Mouse (Mus musculus) forelimb bud, embryonic 11.5 days (tissue): ENCODE measurements around the gene Vsnl1.

Experiments
- DNase-seq: peaks from one replicate; pipeline ENCODE4 v3.0.0-alpha.2; 2012; ENCODE audit warnings: low read depth, low spot score

Vsnl1 gene

DNA sequence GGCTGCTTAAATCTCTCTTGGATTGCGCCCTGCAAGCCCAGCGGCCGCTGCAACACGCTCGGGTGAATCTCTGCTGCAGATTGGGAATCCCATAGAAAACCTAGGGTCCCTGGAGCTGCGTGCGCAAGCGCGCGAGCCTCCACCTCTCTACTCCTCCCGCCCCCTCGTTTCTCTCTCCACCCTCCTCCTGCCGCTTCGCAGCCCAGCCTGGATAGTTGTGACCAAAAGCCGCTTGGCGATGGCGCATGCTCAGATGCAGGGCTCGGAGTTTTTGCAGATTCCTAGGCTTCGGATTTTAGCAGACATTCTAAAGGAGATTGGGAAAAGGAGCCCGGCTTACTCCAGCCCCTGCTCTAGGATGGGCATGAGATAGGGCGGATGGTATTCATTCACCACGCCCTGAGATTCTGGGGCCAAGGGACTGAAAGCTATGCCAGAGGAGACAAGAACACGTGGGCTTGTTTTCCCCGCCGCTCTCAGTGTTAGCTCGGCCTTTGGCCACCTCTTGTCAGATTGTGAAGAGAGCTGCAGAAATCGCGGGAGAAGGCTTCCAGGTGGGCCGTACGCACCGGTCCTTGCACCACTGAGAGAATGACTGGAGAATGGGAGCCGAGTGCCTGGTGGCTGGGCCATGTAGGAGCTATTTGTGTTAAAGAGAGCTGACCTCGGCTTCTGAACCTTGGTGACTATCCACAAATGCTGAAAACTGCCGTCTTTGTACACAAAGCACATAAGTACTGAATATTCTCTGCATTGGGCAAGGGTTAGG, at the start of gene Vsnl1:
Gene Vsnl1, minus strand, starts transcription at position 117 of the 769 bp plus-strand sequence.
- DNase-seq, result peak; percentile 83

DNA sequence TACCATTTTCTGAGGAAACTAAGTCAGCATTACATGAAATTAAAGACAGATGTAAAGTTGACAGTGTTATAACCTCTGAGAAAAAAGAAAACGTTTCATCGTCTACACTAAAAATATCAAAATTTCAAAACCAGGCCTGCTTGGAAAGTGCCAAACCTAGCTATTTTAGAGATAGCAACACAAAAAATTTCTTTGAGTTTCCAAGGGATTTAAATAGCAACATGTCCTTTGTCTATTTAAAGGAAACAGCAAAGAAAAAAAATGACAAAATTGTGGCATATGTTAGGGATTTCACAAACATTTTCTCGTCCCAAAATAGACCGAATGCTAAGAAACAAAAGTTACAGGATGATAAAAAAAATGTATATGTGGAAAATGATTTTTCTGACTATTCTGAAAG, 20.2 kb upstream of the Vsnl1 start:
- DNase-seq, result no peak

DNA sequence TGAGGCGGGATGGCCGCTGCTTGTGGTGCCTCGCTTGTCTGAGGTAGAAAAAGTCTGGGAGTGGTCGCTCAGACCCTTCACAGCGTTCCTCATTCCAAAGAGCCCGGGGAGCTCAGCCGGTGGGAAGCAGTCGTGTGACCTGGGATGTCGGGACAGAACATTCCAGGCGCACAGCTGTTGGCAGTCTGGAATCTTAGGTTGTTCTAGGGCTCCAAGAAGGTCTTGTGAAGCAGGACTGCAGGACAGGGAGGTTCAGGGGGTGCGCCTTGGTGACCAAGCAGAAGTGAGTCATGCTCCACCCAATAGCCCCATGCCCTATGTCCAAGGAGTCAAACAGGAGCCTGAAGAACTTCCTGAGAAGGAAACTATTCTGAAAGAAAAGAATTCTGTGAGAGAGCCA, 19.8 kb upstream of the Vsnl1 start:
- no peak for DNase-seq

DNA sequence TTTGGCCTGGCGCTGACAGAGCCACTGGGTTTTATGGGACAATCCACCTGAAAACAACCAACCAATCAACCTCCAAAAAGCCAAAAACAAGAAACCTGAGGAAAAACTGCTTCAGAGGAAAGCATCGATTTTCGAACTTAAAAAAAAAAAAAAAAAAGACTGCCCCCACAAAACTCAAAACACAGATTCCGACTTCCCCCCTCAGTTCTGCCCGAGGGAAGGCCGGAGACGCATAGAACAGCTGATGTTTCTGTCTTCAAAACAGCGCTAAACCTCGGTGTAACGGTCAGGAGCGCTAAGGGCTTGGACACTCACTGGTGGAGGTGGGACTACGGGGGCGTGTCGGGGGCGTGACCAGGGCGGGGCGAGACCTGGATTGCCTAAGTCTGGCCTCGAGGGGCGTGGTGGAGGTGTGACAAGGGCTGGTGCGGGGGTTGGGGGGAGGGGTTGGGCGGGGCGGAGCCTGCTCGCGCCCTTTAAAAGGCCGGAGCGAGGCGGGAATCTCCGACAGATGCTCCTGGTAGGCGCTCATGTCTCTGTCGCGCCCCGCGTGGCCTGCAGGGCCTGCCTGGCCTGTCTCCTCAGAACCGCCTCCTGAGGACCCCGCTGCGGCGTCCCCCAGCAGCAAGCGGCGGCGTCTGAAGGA, 19.3 kb upstream of the Vsnl1 start, which contains the start of gene Rad51ap2:
Gene Rad51ap2, plus strand, starts transcription at position 531 of the 646 bp plus-strand sequence.
- peak; percentile 89 for DNase-seq

DNA sequence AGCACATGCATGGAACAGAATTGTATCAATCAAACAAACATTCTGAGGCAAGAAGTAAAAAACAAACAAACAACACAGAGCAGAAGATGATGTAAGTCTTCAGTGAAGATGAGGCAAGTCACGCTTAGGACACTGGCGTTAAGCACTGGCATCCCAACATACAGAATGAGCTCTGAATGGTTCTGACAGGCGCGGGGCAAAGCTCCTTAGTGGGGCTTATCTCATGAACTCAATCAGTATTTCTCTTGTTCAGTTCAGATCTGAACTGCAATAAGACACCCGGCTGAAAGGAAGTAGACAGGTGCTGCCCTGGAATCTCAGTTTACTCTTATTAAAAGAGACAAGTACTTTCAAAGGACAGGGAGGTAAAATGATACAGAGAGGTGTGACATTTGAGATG, 17.7 kb upstream of the Vsnl1 start:
- DNase-seq, result no peak

DNA sequence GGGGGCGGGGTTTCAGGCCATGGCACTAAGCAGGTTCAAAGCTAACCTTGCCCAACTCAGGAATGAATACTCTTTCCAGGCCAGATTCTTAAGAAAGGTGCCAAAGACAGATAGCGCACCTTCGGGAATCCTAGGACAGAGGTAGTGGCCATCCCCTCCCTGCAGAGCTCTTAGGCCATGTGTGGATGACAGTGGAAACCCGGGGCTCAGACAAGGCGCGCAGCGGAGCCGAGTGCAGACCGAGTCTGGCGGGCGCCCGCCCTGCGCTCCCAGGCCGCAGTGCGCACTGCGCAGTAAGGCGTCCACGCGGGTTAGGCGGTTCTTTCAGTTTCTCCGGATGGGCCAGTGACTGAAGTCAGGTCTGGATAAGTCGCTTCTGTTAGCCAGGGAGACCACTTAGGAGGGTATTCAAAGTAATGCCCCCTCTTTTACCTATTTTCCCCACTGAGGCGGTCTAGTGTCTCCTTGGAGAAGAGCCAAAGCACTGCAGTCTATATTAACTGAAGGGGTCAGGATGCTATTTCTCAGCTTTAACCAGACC, 1.6 kb upstream of the Vsnl1 start:
- no peak for DNase-seq

DNA sequence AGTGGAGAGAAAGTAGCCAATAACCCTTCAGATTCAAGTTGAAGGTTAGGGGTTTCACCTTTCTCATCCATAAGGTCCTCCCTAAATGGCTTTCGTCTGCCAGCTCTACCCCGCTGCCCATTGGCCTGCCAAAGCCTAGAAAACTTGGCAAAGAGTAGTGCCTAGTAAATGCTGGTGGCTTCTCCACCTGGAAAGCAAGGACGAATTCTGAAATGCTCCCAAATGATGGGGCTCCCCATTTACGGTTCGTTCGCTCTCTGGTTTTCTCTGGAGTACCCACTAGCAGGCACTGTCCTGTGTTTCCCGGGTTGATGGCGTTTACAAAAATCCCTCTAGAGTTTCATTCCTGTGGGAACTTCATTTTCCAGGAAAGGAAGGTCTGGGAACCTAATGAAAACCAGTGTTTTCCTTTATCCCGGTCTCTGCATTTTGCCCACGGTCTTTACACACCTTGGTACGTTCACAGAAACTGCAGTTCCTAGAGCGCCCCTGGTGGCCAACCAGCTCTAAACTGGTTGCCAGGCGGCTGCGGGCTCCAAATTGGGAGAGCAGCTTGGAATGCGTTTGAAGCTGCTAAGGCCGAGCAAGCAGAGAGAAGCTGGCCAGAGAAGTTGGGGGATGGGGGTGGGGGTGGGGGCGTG, 973 bp upstream of the Vsnl1 start:
- DNase-seq, result peak; percentile 89

DNA sequence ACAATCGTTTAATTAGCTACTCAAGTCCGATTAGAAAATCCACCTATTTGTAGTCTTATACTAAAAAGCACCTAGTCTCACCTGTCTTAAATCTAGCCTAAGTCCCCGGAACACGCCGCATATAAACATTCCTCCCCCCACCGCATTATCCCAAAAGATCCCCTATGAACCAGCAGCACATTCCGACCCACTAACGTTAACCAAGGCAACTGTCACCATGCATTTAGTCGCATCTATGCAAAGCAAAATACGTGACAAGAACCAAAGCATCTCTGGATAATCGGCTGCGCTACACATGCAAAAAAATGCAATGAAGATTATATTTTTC, 426 bp downstream of the Vsnl1 start:
- DNase-seq, result no peak

DNA sequence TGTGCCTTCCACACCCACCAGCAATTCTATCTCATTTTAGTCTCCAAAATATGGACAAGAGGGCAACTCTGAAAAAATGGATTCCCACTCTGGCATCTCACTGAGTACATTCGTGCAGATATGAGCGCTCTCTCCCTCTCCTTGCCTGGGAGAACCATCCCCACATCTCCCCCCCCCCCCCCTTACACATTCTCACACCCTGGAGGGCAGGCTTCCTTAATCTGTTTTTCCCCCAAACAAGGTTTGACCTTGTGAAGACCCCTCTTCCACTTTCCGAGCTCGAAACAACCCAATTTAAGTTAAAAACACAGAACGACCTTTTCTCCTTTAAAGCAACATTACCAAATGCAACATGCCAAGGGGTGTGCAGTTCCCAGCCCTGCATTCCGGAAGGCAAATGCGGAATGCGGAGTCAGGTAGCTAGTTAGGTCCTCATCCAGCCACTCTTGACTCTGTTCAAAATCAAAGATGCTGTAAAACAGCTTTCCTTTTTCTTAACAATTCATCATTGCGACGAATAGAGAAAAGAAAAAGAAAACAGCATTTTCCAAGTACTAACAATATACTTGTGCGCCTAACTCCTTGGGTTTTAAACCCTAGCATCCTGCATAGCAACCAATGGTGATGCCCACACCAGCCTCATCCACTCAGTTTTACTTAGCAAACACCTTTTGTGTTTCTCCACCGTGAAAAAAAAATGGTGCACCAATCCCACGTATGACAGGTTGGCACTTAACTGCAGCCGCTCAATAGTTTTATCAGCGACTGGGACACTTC, 979 bp downstream of the Vsnl1 start:
- no peak for DNase-seq

DNA sequence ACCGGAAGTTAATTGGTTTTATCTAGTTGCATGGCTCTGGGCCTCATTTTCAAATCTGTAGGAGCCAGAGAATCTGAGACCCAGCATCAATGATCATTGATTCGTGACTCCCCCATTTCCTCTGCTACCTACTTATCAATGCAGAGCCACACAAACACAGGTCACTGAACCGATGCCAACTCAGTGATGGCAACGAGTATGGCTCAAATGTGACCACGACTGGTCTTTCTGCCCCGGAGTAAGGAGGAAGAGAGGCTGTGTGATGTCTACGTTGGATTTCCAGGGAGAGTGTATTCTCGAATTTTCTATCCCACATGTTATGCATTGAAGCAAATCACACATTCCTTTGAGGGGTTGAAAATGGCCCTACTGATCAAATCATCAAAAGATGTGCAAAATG, 2.0 kb downstream of the Vsnl1 start:
- no peak for DNase-seq

DNA sequence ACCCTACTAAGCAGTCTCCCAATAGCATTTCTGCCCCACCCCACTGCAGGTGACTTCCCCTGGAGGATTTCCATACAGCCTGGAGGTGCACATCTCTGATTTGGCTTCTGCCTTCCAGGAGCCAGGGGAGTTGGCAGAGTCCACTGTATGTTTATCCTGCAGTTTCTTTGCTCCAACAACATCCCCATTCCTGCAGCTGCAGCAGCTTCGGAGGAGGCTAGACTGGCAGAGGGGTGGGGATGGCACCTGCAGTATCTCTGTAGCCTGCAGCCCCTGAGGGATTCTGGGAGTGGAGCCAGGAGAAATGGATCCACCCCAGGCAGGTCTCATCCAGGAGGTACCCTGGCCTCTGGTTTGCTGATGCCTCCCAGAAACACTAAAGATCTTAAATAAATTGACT, 2.7 kb downstream of the Vsnl1 start:
- DNase-seq, result no peak

DNA sequence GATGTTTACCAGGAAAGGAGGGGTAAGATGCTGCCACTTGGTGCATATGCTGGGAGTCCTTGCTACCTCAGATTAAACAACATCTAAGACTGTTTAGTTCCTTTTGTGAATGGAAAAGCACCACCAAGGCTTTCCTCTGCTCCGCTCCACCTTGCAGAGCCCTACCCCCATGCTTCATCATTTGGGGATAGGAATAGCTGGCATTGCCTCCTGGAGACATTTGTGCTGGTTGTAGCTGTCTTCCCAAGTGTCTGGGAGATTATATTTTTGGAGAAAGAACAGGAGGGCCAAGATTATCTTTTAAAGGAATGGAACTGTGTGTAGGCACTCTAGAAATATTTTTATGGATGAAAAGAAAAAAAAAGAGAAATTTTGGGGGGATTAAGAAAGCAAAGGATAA, 3.3 kb downstream of the Vsnl1 start:
- DNase-seq, result no peak

DNA sequence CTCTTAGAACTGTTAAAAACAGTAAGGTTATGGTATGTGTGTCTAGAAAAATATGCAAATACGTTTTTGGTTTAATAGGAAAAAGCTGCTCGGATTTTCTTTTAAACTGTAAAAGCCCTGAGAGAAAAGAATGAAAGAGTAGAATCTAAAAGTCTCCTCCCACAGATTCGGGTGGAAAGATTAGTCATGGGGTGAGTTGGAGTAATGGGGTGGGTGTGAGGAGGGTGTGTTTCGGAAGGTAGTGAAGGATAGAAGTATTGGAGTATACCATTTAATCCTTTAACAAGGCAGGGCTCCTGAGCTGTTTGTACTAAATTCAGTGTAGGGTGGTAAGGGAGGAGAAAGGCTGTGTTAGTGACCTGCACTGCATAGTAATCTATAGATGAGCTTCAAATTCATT, 9.0 kb downstream of the Vsnl1 start:
- DNase-seq, result no peak

DNA sequence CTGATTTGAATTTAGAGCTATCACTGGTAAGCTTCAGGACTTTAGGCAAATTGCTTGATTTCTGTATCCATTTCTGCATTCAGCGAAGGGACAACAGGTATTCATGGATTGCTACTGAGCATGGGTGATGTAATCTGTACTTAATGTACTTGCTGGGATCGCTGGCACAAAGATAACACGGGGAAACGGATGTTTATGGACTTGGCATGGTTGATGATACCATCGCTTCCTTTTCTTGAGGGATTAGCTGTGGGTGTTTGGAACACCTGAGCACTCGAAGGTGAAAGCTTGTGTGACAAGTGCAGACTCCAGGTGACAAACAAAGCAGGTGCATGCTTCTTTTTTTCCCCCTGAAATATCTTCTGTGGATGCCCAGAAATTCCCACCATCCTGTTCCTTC, 18.3 kb downstream of the Vsnl1 start:
- DNase-seq, result no peak

DNA sequence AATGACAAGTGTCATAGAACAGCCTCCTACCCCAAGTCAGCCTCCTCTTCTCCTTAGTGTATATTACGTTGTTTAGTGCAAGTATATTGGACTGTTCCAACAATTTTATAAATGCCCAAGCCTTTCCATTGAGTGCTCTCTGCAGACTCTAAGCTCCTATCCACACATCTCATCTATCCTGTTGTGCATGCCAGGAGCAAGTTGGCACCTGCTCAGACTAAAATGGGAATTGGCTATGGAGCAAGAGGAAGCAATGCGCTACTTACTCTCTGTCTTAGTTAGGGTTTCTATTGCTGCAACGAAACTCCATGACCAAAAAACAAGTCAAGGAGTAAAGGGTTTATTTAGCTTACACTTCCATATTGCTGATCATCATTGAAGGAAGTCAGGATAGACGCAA, 28.7 kb downstream of the Vsnl1 start:
- no peak for DNase-seq

DNA sequence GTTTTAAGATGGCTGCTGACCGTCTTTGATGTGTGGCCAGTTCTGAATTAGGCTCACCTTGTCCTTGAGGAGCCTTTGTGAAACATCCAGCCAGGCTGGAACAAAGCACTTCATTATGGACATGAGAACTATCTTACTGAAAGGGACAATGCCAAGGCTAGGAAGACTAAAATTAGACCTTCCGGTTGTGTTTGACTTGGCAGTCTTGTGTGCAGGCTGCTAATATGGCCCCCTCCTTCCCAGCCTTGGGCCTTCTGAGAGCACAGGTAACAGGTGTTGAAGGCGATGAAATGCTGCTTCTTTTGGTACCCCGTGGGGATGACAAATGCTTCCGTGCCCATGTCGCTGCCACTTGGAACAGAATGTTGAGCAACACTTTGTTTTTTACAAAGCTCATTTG, 37.6 kb downstream of the Vsnl1 start:
- DNase-seq, result no peak

DNA sequence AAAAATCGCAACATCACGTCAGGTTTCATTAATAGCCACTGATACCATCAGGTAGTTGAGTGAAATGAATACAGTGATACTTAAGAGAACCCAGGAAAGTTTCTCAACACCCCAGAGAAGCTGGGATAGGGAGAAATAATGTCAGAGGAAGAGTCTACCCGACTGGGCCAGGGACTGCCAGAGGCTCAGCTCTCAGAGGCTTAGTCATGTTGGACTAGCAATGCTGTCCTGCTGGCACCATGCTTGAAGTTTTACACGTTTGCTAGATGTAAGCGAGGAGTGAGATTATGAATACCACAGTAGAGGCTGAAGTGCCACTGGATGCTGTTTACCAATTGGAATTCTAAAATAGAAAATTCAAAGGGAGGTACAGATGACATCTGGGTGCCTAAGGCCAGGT, 39.4 kb downstream of the Vsnl1 start:
- no peak for DNase-seq

DNA sequence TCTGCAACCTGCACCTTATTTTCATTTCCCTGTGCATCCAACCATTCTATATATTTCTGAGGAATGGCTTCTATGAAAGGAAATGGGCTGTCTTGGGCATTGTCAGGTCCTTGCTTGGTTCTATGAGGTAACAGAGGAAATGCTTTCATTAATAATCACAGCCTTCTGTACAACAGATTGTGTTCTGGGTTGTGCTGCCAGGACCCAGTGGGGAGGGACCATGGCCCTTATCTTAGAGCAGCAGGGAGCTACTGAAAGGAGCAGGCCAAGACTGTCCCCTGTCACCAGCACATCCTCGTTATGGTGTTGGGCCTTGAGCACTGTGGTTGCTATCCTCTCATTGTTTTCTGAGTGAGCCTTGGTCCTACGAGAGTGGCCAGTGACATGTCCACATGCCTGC, 40.9 kb downstream of the Vsnl1 start:
- no peak for DNase-seq

DNA sequence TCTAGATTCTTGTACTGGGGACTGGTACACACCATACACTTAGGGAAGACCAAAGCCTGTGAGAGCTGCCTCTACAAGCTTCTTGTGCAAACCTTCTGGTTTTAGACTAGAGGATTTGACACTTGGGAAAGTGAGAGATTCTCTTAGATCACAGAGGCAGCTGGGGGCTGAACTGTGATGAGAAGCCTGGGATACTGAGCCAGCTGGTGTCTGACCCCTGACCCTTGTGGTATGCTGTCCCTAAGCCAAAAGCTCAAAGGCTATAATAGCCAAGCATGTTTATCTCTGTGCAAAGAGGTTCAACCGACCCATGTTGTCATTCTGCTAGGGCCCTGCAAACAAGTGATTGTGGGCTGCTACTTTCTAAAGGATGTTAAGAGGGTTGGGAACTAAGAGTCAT, 43.9 kb downstream of the Vsnl1 start:
- DNase-seq, result no peak

DNA sequence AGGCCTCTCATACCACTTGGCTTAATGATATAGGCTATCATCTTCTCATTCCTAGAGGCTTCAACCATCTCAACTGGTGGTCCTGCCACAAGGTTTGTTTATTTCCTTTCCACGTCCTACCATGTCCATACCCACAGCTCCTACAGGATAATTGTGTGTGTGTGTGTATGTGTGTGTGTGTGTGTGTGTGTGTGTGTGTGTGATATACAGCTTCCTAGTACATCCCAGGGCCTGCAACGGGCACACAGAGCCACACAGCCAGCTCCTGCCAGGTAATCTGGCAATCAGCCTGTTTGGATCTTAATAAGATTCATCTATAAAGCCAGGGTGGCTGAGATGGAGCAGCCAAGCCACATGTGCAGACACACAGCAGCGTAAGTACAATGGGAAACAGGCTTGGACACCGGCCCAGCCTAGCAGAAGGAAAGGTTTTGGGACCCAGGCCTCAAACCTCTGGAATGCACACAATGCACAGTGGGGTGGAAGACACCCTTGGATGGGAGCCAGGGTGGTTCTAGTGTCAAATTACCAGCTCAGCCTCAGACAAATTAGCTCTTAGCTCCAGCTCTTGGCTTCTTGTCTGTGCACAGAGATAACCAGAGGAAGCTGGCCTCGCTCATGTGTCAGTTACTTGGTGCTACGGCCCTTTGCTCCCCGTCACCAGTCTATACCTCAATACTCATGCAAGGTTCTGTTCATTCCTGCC, 45.0 kb downstream of the Vsnl1 start:
- no peak for DNase-seq

DNA sequence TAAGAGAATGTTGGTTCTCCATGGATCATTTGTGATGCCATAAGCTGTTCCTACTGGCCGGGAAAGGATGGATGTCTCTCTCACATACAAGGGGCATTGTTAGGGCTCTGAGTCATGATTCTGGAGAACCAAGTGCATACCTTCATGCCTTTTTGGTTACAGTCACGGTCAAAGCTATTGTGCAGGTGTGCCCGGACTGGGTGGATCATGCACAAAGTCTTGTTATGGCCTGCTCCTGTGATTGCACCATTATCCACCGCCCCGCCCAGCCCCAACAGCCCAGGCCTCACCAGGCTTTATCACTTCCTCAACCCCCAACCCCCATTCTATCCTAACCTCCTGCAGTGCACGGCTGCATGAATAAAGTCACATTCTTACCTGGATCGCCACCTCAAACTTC, 47.3 kb downstream of the Vsnl1 start:
- no peak for DNase-seq
